Mouse (Mus musculus) thymus, adult 2 months (tissue): ENCODE data around the gene Rnf223.

Experiments used
- CTCF ChIP-seq: fragments of 200-500 bp; IDR thresholded peaks from 2 replicates; pipeline ENCODE4 v1.5.1; 2012; ENCODE audit warnings: mild to moderate bottlenecking, control low read depth, low read length, moderate library complexity, borderline replicate concordance; ENCODE audit not compliant: control insufficient read depth, poor library complexity, insufficient read depth; ENCODE audit errors: extremely low read depth
- POLR2A ChIP-seq: fragments of 200-500 bp; IDR thresholded peaks from 2 replicates; pipeline ENCODE4 v1.6.1; 2012; ENCODE audit warnings: mild to moderate bottlenecking, low read length, control low read depth, moderate library complexity; ENCODE audit not compliant: control insufficient read depth, poor library complexity, insufficient read depth; ENCODE audit errors: extremely low read depth

DNA sequence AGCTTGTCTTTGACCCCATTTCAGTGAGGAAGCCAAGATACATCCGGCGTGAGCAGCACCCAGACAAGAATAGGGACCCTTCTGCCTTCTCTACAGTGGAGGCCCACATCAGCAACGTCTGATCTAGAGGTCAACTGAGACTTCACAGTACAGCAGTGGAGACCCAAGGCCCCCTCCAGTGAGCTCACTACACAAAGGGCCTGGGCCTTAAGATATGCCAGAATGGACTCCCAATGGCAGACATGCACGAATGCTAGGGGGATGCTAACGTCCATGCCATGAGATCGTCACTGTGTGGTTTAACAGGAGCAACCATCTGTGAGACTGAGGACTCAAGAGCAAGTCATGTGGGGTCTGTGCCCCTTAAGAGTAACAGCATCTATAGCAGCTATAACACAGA is 4.9 kb upstream of the Rnf223 start:
- TF ChIP-seq CTCF (no peak), POLR2A (no peak)
